In the genomic region with DNA sequence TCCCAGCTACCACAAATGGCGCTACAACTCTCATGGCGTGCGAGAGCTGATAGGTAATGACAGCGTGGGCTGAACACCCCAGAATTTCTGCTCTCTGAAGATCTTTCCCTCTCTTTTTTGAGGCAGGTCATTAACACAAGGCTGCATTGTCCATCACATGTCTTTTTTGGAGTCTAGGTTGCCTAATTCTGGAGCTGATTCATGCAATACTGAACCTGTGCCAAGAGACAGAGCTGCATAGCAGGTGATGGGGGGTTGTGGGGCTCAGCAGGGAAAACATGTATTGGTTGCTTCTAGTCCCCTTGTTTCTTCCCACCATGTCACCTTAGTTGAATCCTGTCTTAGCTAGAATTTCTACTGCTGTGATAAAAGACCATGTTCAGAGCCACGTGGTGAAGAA, we compare ENCODE assay signal across 30 mouse cellular contexts. TPM values are rescaled to one million over a fixed set of nuclear protein-coding genes. Genes with fewer than 3 reads are reported as not detected.
A peak's percentile ranks its signal among the peaks of the same experiment; 100 is the strongest.
DNase-seq lines count a peak whose midpoint lies in the region; ATAC-seq and TF ChIP-seq lines count a peak whose summit lies in the region.
"Had no signal": no experiment of that assay in that cellular context is flagged by ENCODE, and none has a peak within 500 bp of the region (broad histone marks: within the 10 kb centered on the region; RNA-seq: fewer than 3 reads in every experiment).

No protein-coding gene starts in this region.

- H3K27me3 ChIP-seq in liver, adult 2 months (ENCODE audit: control insufficient read depth, insufficient read depth, low read length): no peaks in the 10 kb centered on the region
- no peaks in the 10 kb centered on the region for H3K27me3 ChIP-seq in liver, embryonic 11.5 days (replicated peaks; ENCODE audit: control insufficient read depth, insufficient read depth, low read length)
- no peaks in the 10 kb centered on the region for H3K27me3 ChIP-seq in kidney, embryonic 14.5 days (ENCODE audit: control insufficient read depth, insufficient read depth, low read length)
- H3K27me3 ChIP-seq: embryonic facial prominence, embryonic 12.5 days; forebrain, embryonic 12.5 days; Patski had no signal

- H3K36me3 ChIP-seq in liver, adult 2 months (ENCODE audit: control insufficient read depth, insufficient read depth, low read length): peaks cover 42% of the 10 kb centered on the region
- peaks cover 70% of the 10 kb centered on the region for H3K36me3 ChIP-seq in liver, embryonic 11.5 days (ENCODE audit: control insufficient read depth, insufficient read depth, low read length)
- H3K36me3 ChIP-seq in kidney, embryonic 14.5 days (ENCODE audit: control insufficient read depth, insufficient read depth, low read length): peaks cover 97% of the 10 kb centered on the region

- no peak for TF ChIP-seq CTCF in liver, adult 2 months (IDR thresholded peaks at IDR 0.05; ENCODE audit: low read depth, low read length)

- no peak overlapping the region for H3K27ac ChIP-seq in liver, adult 2 months (replicated peaks; ENCODE audit: insufficient read depth, low read depth, low read length)
- no peak overlapping the region for H3K27ac ChIP-seq in liver, embryonic 11.5 days (ENCODE audit: low read depth, low read length)
- H3K27ac ChIP-seq in kidney, embryonic 14.5 days (ENCODE audit: low read depth, low read length): no peak overlapping the region
- H3K27ac ChIP-seq: embryonic facial prominence, embryonic 10.5 days; embryonic facial prominence, embryonic 12.5 days; forebrain, embryonic 10.5 days; forebrain, embryonic 12.5 days had no signal

- no peak for TF ChIP-seq POLR2A in liver, adult 2 months (IDR thresholded peaks at IDR 0.05; ENCODE audit: extremely low read depth, insufficient read depth, low read length)

- no peaks in the 10 kb centered on the region for H3K4me1 ChIP-seq in liver, adult 2 months (ENCODE audit: control insufficient read depth, insufficient read depth, low read length)
- no peaks in the 10 kb centered on the region for H3K4me1 ChIP-seq in liver, embryonic 11.5 days (replicated peaks; ENCODE audit: control insufficient read depth, insufficient read depth, low read length)
- no peaks in the 10 kb centered on the region for H3K4me1 ChIP-seq in kidney, embryonic 14.5 days (ENCODE audit: control insufficient read depth, insufficient read depth, low read length)
- H3K4me1 ChIP-seq: embryonic facial prominence, embryonic 10.5 days; embryonic facial prominence, embryonic 12.5 days; forebrain, embryonic 10.5 days; forebrain, embryonic 12.5 days had no signal

- DNase-seq in adrenal gland, adult 2 months: peak; percentile 62
- DNase-seq in adrenal gland, postnatal 25 days: no peak
- DNase-seq in liver, adult 2 months (ENCODE audit: extremely low read depth, low read depth, low spot score): peak; percentile 21
- no peak for DNase-seq in liver, embryonic 11.5 days (ENCODE audit: low spot score)
- DNase-seq in adipocyte (ENCODE audit: low spot score): peak; percentile 16
- DNase-seq in urinary bladder, postnatal 10 days (ENCODE audit: low spot score): no peak
- DNase-seq: adrenal gland, adult 8-10 months; adrenal gland, postnatal 14 days; cerebellum, adult 11 months; cerebellum, adult 9-11 months; cerebellum, postnatal 14 days; cerebellum, postnatal 36 days; embryo, embryonic 11 days had no signal

- H3K9me3 ChIP-seq in liver, embryonic 11.5 days (ENCODE audit: control insufficient read depth, low read length): no peaks in the 10 kb centered on the region
- H3K9me3 ChIP-seq in kidney, embryonic 14.5 days (ENCODE audit: control insufficient read depth, low read length): no peaks in the 10 kb centered on the region
- H3K9me3 ChIP-seq: embryonic facial prominence, embryonic 10.5 days; embryonic facial prominence, embryonic 12.5 days; forebrain, embryonic 10.5 days; forebrain, embryonic 12.5 days had no signal

- WGBS in liver, adult 2 months: 95% methylated on average over 5 of the region's 5 CpGs
- WGBS in liver, embryonic 11.5 days: 93% methylated on average over 5 of the region's 5 CpGs
- WGBS in kidney, embryonic 14.5 days: 94% methylated on average over 5 of the region's 5 CpGs

- no peak overlapping the region for H3K4me3 ChIP-seq in liver, adult 2 months (ENCODE audit: insufficient read depth, low read depth, low read length)
- H3K4me3 ChIP-seq in liver, embryonic 11.5 days (ENCODE audit: low read depth, low read length): no peak overlapping the region
- H3K4me3 ChIP-seq in kidney, embryonic 14.5 days (ENCODE audit: low read length): no peak overlapping the region
- H3K4me3 ChIP-seq: embryonic facial prominence, embryonic 10.5 days; embryonic facial prominence, embryonic 12.5 days; forebrain, embryonic 10.5 days; forebrain, embryonic 12.5 days had no signal

- H3K4me2 ChIP-seq in liver, embryonic 11.5 days: no peak overlapping the region
- H3K4me2 ChIP-seq in kidney, embryonic 14.5 days (replicated peaks; ENCODE audit: low read depth, low read length): no peak overlapping the region
- H3K4me2 ChIP-seq: embryonic facial prominence, embryonic 12.5 days; forebrain, embryonic 12.5 days had no signal

- ATAC-seq in liver, embryonic 11.5 days (replicated peaks; ENCODE audit: low FRiP score): no peak
- no peak for ATAC-seq in kidney, embryonic 14.5 days (ENCODE audit: low FRiP score, low TSS enrichment)
- ATAC-seq: activated CD4-positive, CD25-positive, alpha-beta regulatory T cell, adult 4 months; forebrain, embryonic 14.5 days; forebrain, embryonic 16.5 days; Patski had no signal

- H3K79me2 ChIP-seq in liver, adult 2 months (ENCODE audit: control insufficient read depth, insufficient read depth, low read length): no peaks in the 10 kb centered on the region

- H3K9ac ChIP-seq in liver, adult 2 months (ENCODE audit: low read depth, low read length): no peak overlapping the region
- H3K9ac ChIP-seq in liver, embryonic 11.5 days (ENCODE audit: low read depth, low read length): no peak overlapping the region
- no peak overlapping the region for H3K9ac ChIP-seq in kidney, embryonic 14.5 days (ENCODE audit: low read depth, low read length)
- H3K9ac ChIP-seq: embryonic facial prominence, embryonic 12.5 days; forebrain, embryonic 12.5 days had no signal

RNA-seq across cellular contexts. Expression of gene Sh3glb2, which starts 33.8 kb away (rescaled TPM):
- total RNA-seq in adrenal gland, adult 2 months (2021): 10 to 100 TPM; 74.8 to 80.1 TPM
- 270 and 325 TPM in 2 replicates for polyA plus RNA-seq in adrenal gland, adult 2 months (2012; rRNA removed)
- 90.0 and 111 TPM in 2 replicates for total RNA-seq in adrenal gland, postnatal 25 days (2021)
- total RNA-seq in liver, adult 2 months (2014; rRNA removed): 23.3 and 23.5 TPM in 2 replicates
- polyA plus RNA-seq in liver, adult 2 months (2012; rRNA removed): 50.0 and 62.0 TPM in 2 replicates
- 44.0 and 48.9 TPM in 2 replicates for polyA plus RNA-seq in liver, embryonic 11.5 days (2014; fragmentation: Nextera tagmentation; extraction: Ambion mirVana)
- 69.4 and 70.9 TPM in 2 replicates for polyA plus RNA-seq in kidney, embryonic 14.5 days (2014; fragmentation: Nextera tagmentation; extraction: Ambion mirVana)

RNA-seq across cellular contexts. Expression of gene Miga2, which starts 38.7 kb away (rescaled TPM):
- 100 to 1,000 TPM in 1 of 2 experiments, 10 to 100 TPM in 1; 71.7 to 111 TPM for total RNA-seq in adrenal gland, adult 2 months (2021)
- 55.8 and 68.1 TPM in 2 replicates for polyA plus RNA-seq in adrenal gland, adult 2 months (2012; rRNA removed)
- total RNA-seq in adrenal gland, postnatal 25 days (2021): 65.4 and 83.5 TPM in 2 replicates
- total RNA-seq in liver, adult 2 months (2014; rRNA removed): 30.7 and 37.2 TPM in 2 replicates
- polyA plus RNA-seq in liver, adult 2 months (2012; rRNA removed): 46.5 and 52.2 TPM in 2 replicates
- polyA plus RNA-seq in liver, embryonic 11.5 days (2014; fragmentation: Nextera tagmentation; extraction: Ambion mirVana): 19.7 and 21.2 TPM in 2 replicates
- 14.5 and 25.0 TPM in 2 replicates for polyA plus RNA-seq in kidney, embryonic 14.5 days (2014; fragmentation: Nextera tagmentation; extraction: Ambion mirVana)

RNA-seq across cellular contexts. Expression of gene Nup188, which starts 39.1 kb away (rescaled TPM):
- 10 to 100 TPM; 24.9 to 31.1 TPM for total RNA-seq in adrenal gland, adult 2 months (2021)
- polyA plus RNA-seq in adrenal gland, adult 2 months (2012; rRNA removed): 54.4 and 66.6 TPM in 2 replicates
- 38.0 and 38.9 TPM in 2 replicates for total RNA-seq in adrenal gland, postnatal 25 days (2021)
- total RNA-seq in liver, adult 2 months (2014; rRNA removed): 4.1 and 6.2 TPM in 2 replicates
- 6.0 and 9.6 TPM in 2 replicates for polyA plus RNA-seq in liver, adult 2 months (2012; rRNA removed)
- polyA plus RNA-seq in liver, embryonic 11.5 days (2014; fragmentation: Nextera tagmentation; extraction: Ambion mirVana): 60.1 and 64.5 TPM in 2 replicates
- 35.2 and 54.4 TPM in 2 replicates for polyA plus RNA-seq in kidney, embryonic 14.5 days (2014; fragmentation: Nextera tagmentation; extraction: Ambion mirVana)

RNA-seq across cellular contexts. Expression of gene Dolk, which starts 39.2 kb away (rescaled TPM):
- total RNA-seq in adrenal gland, adult 2 months (2021): 10 to 100 TPM; 39.5 to 61.5 TPM
- 39.0 and 42.2 TPM in 2 replicates for polyA plus RNA-seq in adrenal gland, adult 2 months (2012; rRNA removed)
- total RNA-seq in adrenal gland, postnatal 25 days (2021): 39.7 and 47.3 TPM in 2 replicates
- total RNA-seq in liver, adult 2 months (2014; rRNA removed): 12.2 and 14.7 TPM in 2 replicates
- 20.3 and 20.6 TPM in 2 replicates for polyA plus RNA-seq in liver, adult 2 months (2012; rRNA removed)
- polyA plus RNA-seq in liver, embryonic 11.5 days (2014; fragmentation: Nextera tagmentation; extraction: Ambion mirVana): 24.2 and 25.6 TPM in 2 replicates
- 25.2 and 34.4 TPM in 2 replicates for polyA plus RNA-seq in kidney, embryonic 14.5 days (2014; fragmentation: Nextera tagmentation; extraction: Ambion mirVana)

RNA-seq across cellular contexts. Expression of gene Gm28038, which starts 44.5 kb away (rescaled TPM):
- total RNA-seq in adrenal gland, adult 2 months (2021): not detected
- polyA plus RNA-seq in adrenal gland, adult 2 months (2012; rRNA removed): not detected in 2 replicates
- total RNA-seq in adrenal gland, postnatal 25 days (2021): not detected in 2 replicates
- not detected in 2 replicates for total RNA-seq in liver, adult 2 months (2014; rRNA removed)
- polyA plus RNA-seq in liver, adult 2 months (2012; rRNA removed): not detected in 2 replicates
- polyA plus RNA-seq in liver, embryonic 11.5 days (2014; fragmentation: Nextera tagmentation; extraction: Ambion mirVana): not detected in 2 replicates
- polyA plus RNA-seq in kidney, embryonic 14.5 days (2014; fragmentation: Nextera tagmentation; extraction: Ambion mirVana): not detected in 2 replicates
- total RNA-seq: adrenal gland, adult 8-10 months; adrenal gland, postnatal 14 days; adrenal gland, postnatal 4 days; common myeloid progenitor, adult 5-6 weeks; ES-E14; MEL had no signal
- polyA plus RNA-seq: activated CD4-positive, CD25-positive, alpha-beta regulatory T cell, adult 4 months; brain, embryonic 14.5 days; cerebellum, adult 2 months; embryonic facial prominence, embryonic 10.5 days; embryonic facial prominence, embryonic 12.5 days; embryonic facial prominence, embryonic 14.5 days; forebrain, embryonic 10.5 days; forebrain, embryonic 12.5 days; forebrain, embryonic 14.5 days; forebrain, embryonic 16.5 days; frontal cortex, adult 2 months; Patski had no signal

Comparison
In these comparisons a context has a peak if more than half of its experiments do, and no peak if none do; other contexts are left out.
1. DNase-seq: peak in adrenal gland, adult 2 months (single experiment), liver, adult 2 months (single experiment) and adipocyte (single experiment); none in adrenal gland, postnatal 25 days (single experiment), liver, embryonic 11.5 days (single experiment) and urinary bladder, postnatal 10 days (single experiment).